Mouse (Mus musculus) erythroid progenitor cell, adult 5-6 weeks (primary cell): ENCODE data around the gene Phldb3. TPM values are rescaled to one million over a fixed set of nuclear protein-coding genes. Genes with fewer than 3 reads are reported as not detected.
"Not testable (repeated sequence)": the region's sequence is repeated elsewhere in the genome, so short reads cannot be mapped to it uniquely, and the experiment has no call there.

Source experiments
- ATAC-seq: replicated peaks from 2 replicates; pipeline ENCODE4 v1.8.0; 2016; ENCODE audit warnings: moderate number of reproducible peaks, mild to moderate bottlenecking, moderate TSS enrichment, inconsistent platforms; ENCODE audit not compliant: poor library complexity, low FRiP score, severe bottlenecking
- total RNA-seq, 2 experiments: library from RNA; stranded (forward) in 1 of 2; stranded (reverse) in 1 of 2; fragments of 150-400 nt in 1 of 2; fragments of 186-747, 209-891 nt in 1 of 2; gene quantifications; 2 replicates each; pipeline versions ENCODE4 v1.2.3 to v1.2.4; 2015 to 2017; ENCODE audit warnings: low replicate concordance in 2 of 2

The Phldb3 gene
- total RNA-seq, 2 experiments from 2014 or later, result 7.0 TPM; not detected in 1

DNA sequence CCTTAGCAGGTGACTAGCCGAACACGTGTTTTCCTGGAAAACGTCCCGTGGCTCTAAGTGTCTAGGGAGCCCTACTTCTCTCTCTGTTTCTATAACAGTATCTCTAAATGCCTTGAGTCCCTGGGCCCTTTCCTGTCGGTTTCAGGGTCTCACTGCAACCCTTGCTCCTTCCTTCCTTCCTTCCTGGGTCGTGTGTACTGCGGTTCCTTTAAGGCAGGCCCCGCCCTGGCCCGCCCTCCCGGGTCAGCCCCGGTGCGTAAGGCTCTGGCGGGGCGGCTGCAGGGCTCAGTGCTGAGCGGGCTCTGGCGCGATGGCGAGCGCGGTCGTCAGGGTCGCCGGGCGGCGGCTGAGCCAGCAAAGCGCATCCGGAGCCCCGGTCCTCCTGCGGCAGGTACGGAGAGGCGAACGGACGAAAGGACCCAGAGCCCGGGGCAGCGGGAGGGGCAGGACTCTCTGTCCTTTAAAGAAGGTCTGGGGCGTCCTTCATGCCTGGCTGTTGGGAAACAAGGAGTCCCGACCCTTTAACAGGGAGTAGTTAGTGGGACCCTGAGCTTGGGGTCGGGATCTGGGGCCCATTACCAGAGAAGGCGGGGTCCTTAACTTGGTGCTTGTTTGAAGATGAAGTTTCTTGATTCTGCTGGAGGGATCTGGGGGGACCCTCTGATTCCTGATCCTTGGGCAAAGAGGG lies 16.8 kb upstream of the Phldb3 start:
- ATAC-seq, result peak; percentile 87

- ATAC-seq, result no peak
Measured at GRCm38 (mm10) chr7:24594309-24594803, 16.2 kb upstream of the Phldb3 start.

GRCm38 (mm10) chr7:24595464-24595863 lies 15.1 kb upstream of the Phldb3 start:
- ATAC-seq, result no peak

DNA sequence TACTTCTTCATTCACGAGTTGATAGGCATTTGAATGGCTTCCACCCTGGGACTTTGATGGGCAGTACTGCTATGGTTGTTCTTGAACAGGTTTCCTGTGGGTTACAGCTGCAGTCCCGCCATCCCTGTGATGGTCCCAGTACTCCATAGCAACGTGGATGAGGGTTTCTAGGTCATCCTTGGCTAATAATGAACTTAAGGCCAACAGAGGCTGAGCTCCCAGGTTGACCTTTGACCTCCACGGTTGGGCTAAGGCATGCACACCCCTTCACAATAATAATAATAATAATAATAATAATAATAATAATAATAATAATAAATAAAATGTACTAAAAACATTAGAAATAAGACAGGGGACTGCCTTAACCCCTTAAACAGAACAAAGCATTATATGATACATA lies 12.4 kb upstream of the Phldb3 start:
- no peak for ATAC-seq

GRCm38 (mm10) chr7:24599211-24600067 lies 11.1 kb upstream of the Phldb3 start:
- ATAC-seq, result no peak

DNA sequence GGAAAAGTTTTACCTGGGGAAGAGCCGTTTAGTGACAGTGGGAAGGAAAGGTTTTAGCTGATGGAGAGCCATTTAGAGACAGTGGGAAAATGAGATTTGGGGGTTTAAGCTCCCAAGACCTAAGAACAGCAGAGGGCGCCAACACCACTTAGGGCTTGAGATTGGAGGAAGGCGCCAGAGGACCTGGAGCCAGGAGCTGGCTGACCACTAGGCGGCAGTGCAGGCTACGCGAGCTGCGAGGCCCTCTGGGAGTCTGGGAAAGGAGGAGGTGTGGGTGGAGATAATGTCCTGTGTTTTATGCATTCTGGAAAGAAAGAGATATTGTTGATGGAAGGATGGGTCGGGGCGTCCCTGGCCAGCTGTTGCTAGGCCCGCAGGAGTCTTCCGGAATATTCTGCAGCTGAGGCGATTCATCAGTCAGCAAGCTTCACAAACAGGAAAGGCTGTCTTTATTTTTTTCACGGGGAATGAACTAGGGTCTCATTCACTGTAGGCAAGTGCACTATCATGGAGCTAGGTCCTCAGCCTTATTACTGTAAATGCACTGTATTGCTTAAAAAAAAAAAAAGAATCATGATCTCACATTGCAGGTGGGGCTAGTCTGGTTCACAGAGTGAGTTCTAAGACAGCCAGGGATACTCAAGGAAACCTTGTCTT lies 9.5 kb upstream of the Phldb3 start:
- ATAC-seq, result peak; percentile 98

DNA sequence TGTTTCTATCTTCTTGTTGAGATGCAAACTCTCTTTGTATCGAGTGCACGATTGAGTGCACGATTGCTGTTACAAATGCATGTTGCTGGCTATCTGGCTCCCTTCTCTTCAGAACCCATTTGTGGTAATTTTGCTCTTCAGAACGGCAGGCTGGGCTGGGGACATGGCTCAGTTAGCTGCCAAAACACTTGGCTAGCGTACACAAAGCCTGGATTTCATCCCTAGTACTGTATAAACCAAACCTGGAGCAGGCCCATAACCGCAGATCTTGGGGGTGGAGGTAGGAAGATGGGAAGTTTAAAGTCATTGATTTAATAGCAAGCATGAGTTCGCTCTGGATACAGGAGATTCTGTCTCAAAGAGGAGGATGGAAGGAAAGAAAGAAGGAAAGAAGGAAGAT lies 5.0 kb upstream of the Phldb3 start:
- ATAC-seq, result no peak

DNA sequence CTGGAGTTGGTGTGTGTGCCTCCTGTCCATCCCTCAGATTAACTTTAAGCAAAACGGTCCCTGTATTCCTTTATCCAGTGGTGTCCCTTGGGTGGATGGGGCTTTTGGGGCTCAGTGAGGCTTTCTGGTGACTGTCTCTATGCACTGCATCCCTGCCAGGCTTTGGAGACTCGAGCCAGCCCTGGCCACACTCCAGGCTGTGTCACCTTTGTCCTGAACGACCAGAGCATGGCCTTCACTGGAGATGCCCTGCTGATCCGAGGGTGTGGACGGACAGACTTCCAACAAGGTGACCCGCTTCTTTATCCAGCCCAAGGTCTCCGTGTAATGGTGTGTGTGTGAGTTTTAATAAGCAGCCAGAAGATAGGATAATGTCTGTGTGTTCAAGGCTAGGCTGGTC lies 4.5 kb upstream of the Phldb3 start:
- no peak for ATAC-seq

DNA sequence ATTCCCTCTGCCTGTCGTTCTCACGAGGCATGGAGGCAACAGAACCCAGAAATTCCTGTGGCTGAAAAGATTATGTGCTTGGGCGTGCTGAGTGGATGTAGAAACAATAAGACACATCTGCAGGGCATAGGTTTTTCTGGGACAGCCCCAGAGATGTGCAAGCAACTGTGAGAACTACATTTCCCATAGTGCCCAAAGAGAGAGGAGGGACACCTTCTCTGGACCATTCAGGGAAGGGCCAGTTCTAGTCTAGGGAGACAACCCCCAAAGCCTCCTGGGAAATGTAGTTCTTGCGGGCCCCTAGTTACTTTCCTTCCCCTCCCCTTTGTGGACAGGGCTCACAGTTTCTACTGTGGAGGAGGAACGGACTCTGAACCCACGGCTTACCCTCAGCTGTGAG lies 2.5 kb upstream of the Phldb3 start:
- 0 out of 2 replicates have a peak, but pooled peaks have one; percentile 15 for ATAC-seq

DNA sequence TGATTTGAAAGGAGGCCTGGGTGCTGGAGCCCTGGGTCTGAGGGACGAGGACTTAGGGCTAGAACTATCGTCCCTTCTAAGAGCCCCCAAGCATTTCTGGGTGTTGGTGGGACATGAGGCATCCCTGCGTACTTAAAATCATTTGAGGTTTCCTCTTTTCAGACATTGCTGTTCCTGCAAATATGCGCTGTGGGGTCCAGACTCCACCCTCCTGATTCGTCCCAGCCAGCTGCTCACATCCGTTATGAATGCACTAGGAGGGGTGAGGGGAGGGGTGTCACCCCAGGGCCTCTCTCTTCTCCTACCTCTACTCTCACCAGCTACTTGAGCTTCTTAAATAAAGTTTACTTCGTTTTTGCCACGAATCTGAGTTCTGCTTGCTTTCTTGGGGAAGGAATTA lies 2.0 kb upstream of the Phldb3 start:
- ATAC-seq, result no peak

GRCm38 (mm10) chr7:24610879-24611494 lies 424 bp downstream of the Phldb3 start:
- ATAC-seq, result peak; percentile 92

GRCm38 (mm10) chr7:24611709-24612108 lies 1.1 kb downstream of the Phldb3 start:
- no peak for ATAC-seq

- ATAC-seq, result no peak
Measured at GRCm38 (mm10) chr7:24612308-24612910, 1.8 kb downstream of the Phldb3 start.

DNA sequence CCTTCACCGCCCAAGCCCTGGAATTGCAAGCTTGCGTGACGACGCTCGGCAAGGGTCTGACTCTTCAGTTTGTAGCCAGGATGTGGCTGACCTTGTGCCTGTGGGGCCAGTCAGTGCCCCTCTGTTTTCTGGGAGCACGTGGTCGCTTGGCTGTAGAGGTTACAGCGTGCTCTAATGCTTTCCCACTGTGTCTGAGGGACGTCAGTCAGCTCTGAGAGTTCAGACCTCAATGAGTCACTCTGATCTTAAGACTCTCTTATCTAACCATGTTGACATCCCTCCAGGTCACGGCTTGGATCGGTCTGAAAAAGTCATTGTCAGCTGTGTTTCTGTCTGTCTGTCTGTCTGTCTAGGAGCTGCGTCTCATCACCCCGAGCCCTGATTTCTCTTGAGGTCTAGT lies 4.3 kb downstream of the Phldb3 start:
- ATAC-seq, result no peak

GRCm38 (mm10) chr7:24617763-24618162 lies 7.2 kb downstream of the Phldb3 start:
- ATAC-seq, result no peak

- not testable (repeated sequence) for ATAC-seq
Measured at GRCm38 (mm10) chr7:24618374-24618773, 7.8 kb downstream of the Phldb3 start.

GRCm38 (mm10) chr7:24619671-24620397 lies 9.3 kb downstream of the Phldb3 start:
- ATAC-seq, result no peak

GRCm38 (mm10) chr7:24621193-24621592 lies 10.6 kb downstream of the Phldb3 start:
- ATAC-seq, result no peak

- ATAC-seq, result no peak
Measured at GRCm38 (mm10) chr7:24622967-24623366, 12.4 kb downstream of the Phldb3 start.
